8 mouse cellular contexts compared by ENCODE assay signal in genomic region chr1:86360441-86360840, GRCm38 (mm10). TPM values are rescaled to one million over a fixed set of nuclear protein-coding genes. Genes with fewer than 3 reads are reported as not detected.
A peak's percentile ranks its signal among the peaks of the same experiment; 100 is the strongest.
DNase-seq lines count a peak whose midpoint lies in the region; ATAC-seq and TF ChIP-seq lines count a peak whose summit lies in the region.

No protein-coding gene starts in this region.

- WGBS in heart, embryonic 15.5 days: 15% methylated on average over 12 of the region's 12 CpGs
- WGBS in hindbrain, embryonic 12.5 days: 23% methylated on average over 12 of the region's 12 CpGs
- 17% methylated on average over 12 of the region's 12 CpGs for WGBS in midbrain, embryonic 14.5 days

- H3K4me1 ChIP-seq in heart, embryonic 15.5 days (replicated peaks): peaks cover 21% of the 10 kb centered on the region
- peaks cover 12 to 23% of the 10 kb centered on the region in 2 experiments for H3K4me1 ChIP-seq in MEL (ENCODE audit: control insufficient read depth in 1 of 2, insufficient read depth in 2 of 2, low read length in 2 of 2)
- peaks cover 21% of the 10 kb centered on the region for H3K4me1 ChIP-seq in hindbrain, embryonic 12.5 days
- H3K4me1 ChIP-seq in midbrain, embryonic 14.5 days (ENCODE audit: control insufficient read depth, insufficient read depth, low read length): peaks cover 17% of the 10 kb centered on the region

- no peaks in the 10 kb centered on the region for H3K9me3 ChIP-seq in heart, embryonic 15.5 days (replicated peaks)
- no peaks in the 10 kb centered on the region for H3K9me3 ChIP-seq in MEL (replicated peaks; ENCODE audit: insufficient read depth, low read length)
- H3K9me3 ChIP-seq in hindbrain, embryonic 12.5 days (replicated peaks): no peaks in the 10 kb centered on the region
- no peaks in the 10 kb centered on the region for H3K9me3 ChIP-seq in midbrain, embryonic 14.5 days (ENCODE audit: control insufficient read depth, low read length)

- ATAC-seq in heart, embryonic 15.5 days (replicated peaks; ENCODE audit: insufficient number of reproducible peaks, insufficient read depth, low FRiP score, low read depth): no peak
- ATAC-seq in hindbrain, embryonic 12.5 days (ENCODE audit: low FRiP score): no peak
- no peak for ATAC-seq in midbrain, embryonic 14.5 days (ENCODE audit: low FRiP score, low TSS enrichment)
- ATAC-seq in granulocyte monocyte progenitor cell, adult 5-6 weeks (replicated peaks; ENCODE audit: poor library complexity, severe bottlenecking): no peak

- H3K79me2 ChIP-seq in MEL (ENCODE audit: control insufficient read depth, insufficient read depth, low read length, poor library complexity): peaks cover 49% of the 10 kb centered on the region

- TF ChIP-seq POLR2A in MEL (IDR thresholded peaks at IDR 0.05; ENCODE audit: control insufficient read depth in 1 of 2, insufficient read depth in 1 of 2, low read depth in 1 of 2, low read length in 2 of 2, poor library complexity in 1 of 2): no peak

- peaks cover 19% of the 10 kb centered on the region for H3K36me3 ChIP-seq in heart, embryonic 15.5 days
- H3K36me3 ChIP-seq in MEL (ENCODE audit: control insufficient read depth in 1 of 2, insufficient read depth in 2 of 2, low read length in 2 of 2): peaks cover 25 to 42% of the 10 kb centered on the region in 2 experiments
- H3K36me3 ChIP-seq in hindbrain, embryonic 12.5 days: peaks cover 18% of the 10 kb centered on the region
- peaks cover 22% of the 10 kb centered on the region for H3K36me3 ChIP-seq in midbrain, embryonic 14.5 days (ENCODE audit: control insufficient read depth, insufficient read depth, low read length)

- H3K9ac ChIP-seq in heart, embryonic 15.5 days: peak overlapping the region; percentile 80
- peak overlapping the region; percentile 83 for H3K9ac ChIP-seq in MEL (ENCODE audit: control insufficient read depth, low read depth, low read length, poor library complexity, severe bottlenecking)
- peak overlapping the region; percentile 87 for H3K9ac ChIP-seq in hindbrain, embryonic 12.5 days
- H3K9ac ChIP-seq in midbrain, embryonic 14.5 days (replicated peaks; ENCODE audit: low read length): peak overlapping the region; percentile 82

- peak overlapping the region; percentile 90 for H3K4me3 ChIP-seq in heart, embryonic 15.5 days
- peak overlapping the region; percentile 76 to 93 for H3K4me3 ChIP-seq in MEL (ENCODE audit: control insufficient read depth in 1 of 2, insufficient read depth in 1 of 2, low read depth in 2 of 2, low read length in 2 of 2)
- peak overlapping the region; percentile 89 for H3K4me3 ChIP-seq in hindbrain, embryonic 12.5 days
- peak overlapping the region; percentile 87 for H3K4me3 ChIP-seq in midbrain, embryonic 14.5 days (replicated peaks; ENCODE audit: low read depth, low read length)

- no peak for TF ChIP-seq EP300 in MEL (IDR thresholded peaks at IDR 0.05; ENCODE audit: low read depth in 1 of 2, low read length in 2 of 2)

- DNase-seq in heart, postnatal 25 days (ENCODE audit: low spot score): no peak
- peak; percentile 70 for DNase-seq in MEL (ENCODE audit: low read depth, low spot score)
- no peak for DNase-seq in midbrain, embryonic 14.5 days
- DNase-seq in thymus, postnatal 4 days: no peak
- no peak for DNase-seq in retina, postnatal 1 day

- no peak overlapping the region for H3K27ac ChIP-seq in heart, embryonic 15.5 days
- peak overlapping the region; percentile 81 for H3K27ac ChIP-seq in MEL (ENCODE audit: control insufficient read depth, low read depth, low read length)
- no peak overlapping the region for H3K27ac ChIP-seq in hindbrain, embryonic 12.5 days
- H3K27ac ChIP-seq in midbrain, embryonic 14.5 days (replicated peaks; ENCODE audit: low read depth, low read length): no peak overlapping the region

- no peaks in the 10 kb centered on the region for H3K27me3 ChIP-seq in heart, embryonic 15.5 days
- no peaks in the 10 kb centered on the region for H3K27me3 ChIP-seq in MEL (ENCODE audit: control insufficient read depth in 1 of 2, insufficient read depth in 2 of 2, low read length in 2 of 2)
- no peaks in the 10 kb centered on the region for H3K27me3 ChIP-seq in hindbrain, embryonic 12.5 days
- H3K27me3 ChIP-seq in midbrain, embryonic 14.5 days (ENCODE audit: control insufficient read depth, insufficient read depth, low read length): no peaks in the 10 kb centered on the region

- no peak for TF ChIP-seq RAD21 in MEL (IDR thresholded peaks at IDR 0.05; ENCODE audit: low read depth, low read length)

- peak overlapping the region; percentile 73 for H3K4me2 ChIP-seq in heart, embryonic 15.5 days
- H3K4me2 ChIP-seq in hindbrain, embryonic 12.5 days (replicated peaks): peak overlapping the region; percentile 92
- peak overlapping the region; percentile 73 for H3K4me2 ChIP-seq in midbrain, embryonic 14.5 days (ENCODE audit: low read length)

- intact Hi-C loops in heart, postnatal 25 days (cut with DNase I): no loop called here

- no peak for TF ChIP-seq CTCF in MEL (IDR thresholded peaks at IDR 0.05 in 2 of 3, conservative IDR thresholded peaks at IDR 0.05 in 1 of 3; ENCODE audit: control insufficient read depth in 1 of 3, insufficient read depth in 1 of 3, low read depth in 2 of 3, low read length in 3 of 3, poor library complexity in 1 of 3, severe bottlenecking in 1 of 3)

TF ChIP-seq in MEL, 35 proteins besides CTCF, POLR2A, EP300 and RAD21:
- TF ChIP-seq MYB (IDR thresholded peaks at IDR 0.05; ENCODE audit: low read depth, low read length) (no peak), ELF1 (IDR thresholded peaks at IDR 0.05; ENCODE audit: low read depth, low read length) (no peak), HCFC1 (IDR thresholded peaks at IDR 0.05; ENCODE audit: low read depth, low read length) (no peak), SIN3A (IDR thresholded peaks at IDR 0.05; ENCODE audit: low read length) (no peak), TBP (IDR thresholded peaks at IDR 0.05; ENCODE audit: low read depth, low read length) (0 out of 2 replicates have a peak, but pooled peaks have one; percentile 6), MYC (IDR thresholded peaks at IDR 0.05; ENCODE audit: low read depth, low read length) (0 out of 2 replicates have a peak, but pooled peaks have one; percentile 17), USF1 (IDR thresholded peaks at IDR 0.05; ENCODE audit: low read depth, low read length) (no peak), UBTF (IDR thresholded peaks at IDR 0.05; ENCODE audit: borderline replicate concordance, insufficient read depth, low read depth, low read length) (no peak), MAZ (IDR thresholded peaks at IDR 0.05; ENCODE audit: low read depth, low read length) (no peak), KAT2A (conservative IDR thresholded peaks at IDR 0.05; ENCODE audit: low read depth, low read length) (no peak), MAFK (IDR thresholded peaks at IDR 0.05; ENCODE audit: borderline replicate concordance, low read depth, low read length) (no peak), POLR2AphosphoS2 (IDR thresholded peaks at IDR 0.05; ENCODE audit: low read length) (no peak; the same call in 1 of the 2 replicates), GATA1 (IDR thresholded peaks at IDR 0.05; ENCODE audit: low read depth, low read length) (peak; percentile 29; the same call in 1 of the 2 replicates), MEF2A (IDR thresholded peaks at IDR 0.05; ENCODE audit: extremely low read depth, insufficient replicate concordance, low read depth, low read length, poor library complexity, severe bottlenecking) (no peak), USF2 (IDR thresholded peaks at IDR 0.05; ENCODE audit: borderline replicate concordance in 1 of 2, insufficient read depth in 1 of 2, low read depth in 1 of 2, low read length in 2 of 2) (no peak), MAX (IDR thresholded peaks at IDR 0.05; ENCODE audit: low read length) (no peak; the same call in 1 of the 2 replicates), NRF1 (IDR thresholded peaks at IDR 0.05; ENCODE audit: insufficient read depth, low read depth, low read length, poor library complexity, severe bottlenecking) (no peak), RCOR1 (IDR thresholded peaks at IDR 0.05; ENCODE audit: low read depth, low read length) (no peak)
TF ChIP-seq in MEL: peak in this region for 3.

RNA-seq across cellular contexts. Expression of gene Ncl, which starts 1.2 kb away (rescaled TPM):
- polyA plus RNA-seq in heart, embryonic 15.5 days (2015; fragmentation: Nextera tagmentation; extraction: Ambion mirVana): 219 and 239 TPM in 2 replicates
- total RNA-seq in heart, postnatal 25 days (2021): 100 to 1,000 TPM; 102 to 113 TPM
- 370 and 422 TPM in 2 replicates for total RNA-seq in MEL (2012; rRNA removed)
- polyA plus RNA-seq in MEL (2012; ENCODE audit: insufficient read depth in 1 of 2, insufficient read length in 2 of 2, low read depth in 1 of 2, low replicate concordance in 2 of 2, missing spikeins in 1 of 2): 1,000 to 10,000 TPM in 1 of 2 experiments, 100 to 1,000 TPM in 1; 246 to 1,708 TPM
- 345 and 366 TPM in 2 replicates for polyA plus RNA-seq in hindbrain, embryonic 12.5 days (2016; fragmentation: Nextera tagmentation; extraction: Ambion mirVana)
- 153 and 154 TPM in 2 replicates for polyA plus RNA-seq in midbrain, embryonic 14.5 days (2014; fragmentation: Nextera tagmentation; extraction: Ambion mirVana)
- total RNA-seq in granulocyte monocyte progenitor cell, adult 5-6 weeks (2014; fragmentation: Nextera tagmentation): 715 and 728 TPM in 2 replicates
- total RNA-seq in granulocyte monocyte progenitor cell, adult 5-6 weeks (2017): 917 and 958 TPM in 2 replicates

RNA-seq across cellular contexts. Expression of gene B3gnt7, which starts 57.8 kb away (rescaled TPM):
- polyA plus RNA-seq in heart, embryonic 15.5 days (2015; fragmentation: Nextera tagmentation; extraction: Ambion mirVana): 2.0 and 2.4 TPM in 2 replicates
- under 1 TPM; 0.21 to 0.28 TPM for total RNA-seq in heart, postnatal 25 days (2021)
- total RNA-seq in MEL (2012; rRNA removed): not detected in 2 replicates
- under 1 TPM in 1 of 2 experiments, not detected in 1; 0.40 TPM for polyA plus RNA-seq in MEL (2012; ENCODE audit: insufficient read depth in 1 of 2, insufficient read length in 2 of 2, low read depth in 1 of 2, low replicate concordance in 2 of 2, missing spikeins in 1 of 2)
- polyA plus RNA-seq in hindbrain, embryonic 12.5 days (2016; fragmentation: Nextera tagmentation; extraction: Ambion mirVana): 4.0 and 4.5 TPM in 2 replicates
- polyA plus RNA-seq in midbrain, embryonic 14.5 days (2014; fragmentation: Nextera tagmentation; extraction: Ambion mirVana): 5.9 and 7.0 TPM in 2 replicates
- 1.0 and 3.9 TPM in 2 replicates for total RNA-seq in granulocyte monocyte progenitor cell, adult 5-6 weeks (2014; fragmentation: Nextera tagmentation)
- 0.30 and 0.98 TPM in 2 replicates for total RNA-seq in granulocyte monocyte progenitor cell, adult 5-6 weeks (2017)
